Mouse (Mus musculus) megakaryocyte, adult 5-6 weeks (primary cell): ENCODE measurements at regions not wholly inside any gene's neighbourhood (a gene's known extent, or its start where the extent isn't known, plus 50 kb on each side); places are given as distances from the start of the nearest gene placed in this dataset.

Experiments used
- ATAC-seq: 2 replicates; pipeline ENCODE4 v1.8.0; 2016; ENCODE audit warnings: mild to moderate bottlenecking, inconsistent platforms; ENCODE audit not compliant: poor library complexity, severe bottlenecking

DNA sequence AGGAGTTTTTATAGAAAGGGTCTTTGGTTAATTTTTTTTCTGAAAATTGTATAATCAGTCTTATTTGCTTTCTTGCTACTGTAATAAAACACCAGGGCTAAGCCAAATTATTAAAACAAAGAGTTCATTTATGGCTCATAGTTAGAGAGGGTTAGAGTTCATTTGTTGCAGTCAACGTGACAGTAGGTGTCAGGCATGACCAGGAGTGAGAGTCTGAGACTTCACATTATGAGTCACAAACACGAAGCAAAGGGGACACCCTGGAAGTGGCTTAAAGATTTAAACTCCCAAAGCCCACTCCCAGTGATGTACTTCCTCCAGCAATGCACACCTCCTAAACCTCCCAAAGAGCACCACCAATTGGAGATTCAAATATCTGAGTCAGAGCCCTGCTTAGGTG lies 305.6 kb downstream of the Irx1 start:
- ATAC-seq: no peak

DNA sequence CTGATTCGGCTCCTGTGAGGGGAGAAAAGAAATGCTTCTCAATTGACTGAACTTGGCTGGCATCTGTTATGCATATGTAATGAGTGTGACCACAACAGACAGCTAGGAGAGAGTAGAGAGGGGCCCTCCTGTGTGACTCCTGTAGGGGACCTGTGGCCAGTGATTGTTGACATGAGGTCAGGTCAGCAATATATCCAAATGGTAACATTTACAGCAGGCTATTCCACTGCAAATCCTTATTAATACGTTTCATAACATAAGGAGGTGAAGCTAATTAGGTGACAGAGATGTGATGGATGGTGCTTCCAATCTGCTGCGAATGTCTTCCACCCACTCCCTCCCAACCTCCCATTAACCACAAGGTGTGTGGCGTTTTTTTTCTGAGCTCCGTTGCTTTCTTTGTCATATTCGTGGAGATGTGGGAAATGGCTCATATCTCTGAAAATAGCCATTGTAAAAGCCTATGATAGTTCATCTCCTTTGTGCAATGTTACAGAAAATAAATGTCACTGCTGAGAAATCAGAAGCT lies 309.5 kb downstream of the Irx1 start:
- no peak for ATAC-seq

DNA sequence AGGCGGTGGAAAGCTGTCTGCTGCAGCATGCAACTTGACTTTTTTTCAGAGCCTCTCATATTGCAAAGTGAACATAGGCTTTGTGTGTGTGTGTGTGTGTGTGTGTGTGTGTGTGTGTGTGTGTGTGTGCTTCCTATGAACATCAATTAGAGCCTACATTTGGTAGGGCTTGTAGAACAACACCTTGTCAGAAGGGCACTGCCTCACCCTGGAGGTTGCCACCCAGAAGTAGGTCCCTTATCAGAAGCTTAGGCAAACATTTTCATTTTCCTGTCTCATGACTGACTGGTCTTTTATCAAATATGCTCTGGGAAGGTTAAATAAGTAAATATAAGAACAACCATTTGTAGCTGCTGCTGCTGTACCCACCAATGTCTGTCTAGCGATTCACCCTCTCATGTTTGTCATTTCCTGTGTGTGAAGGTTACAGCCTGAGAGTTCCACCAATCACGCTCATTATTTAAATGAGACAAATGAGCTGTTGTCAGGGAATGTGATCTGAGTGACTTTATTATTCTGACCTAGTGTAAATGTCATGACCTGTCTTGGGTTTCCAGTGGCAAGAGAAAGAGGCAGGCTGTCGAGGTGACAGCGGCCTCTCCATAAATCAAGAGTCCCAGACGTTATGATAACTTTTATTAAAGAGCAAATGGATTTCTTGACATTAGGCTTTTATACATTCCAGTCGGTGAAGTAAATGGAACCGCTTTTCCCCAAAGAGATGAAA lies 310.1 kb downstream of the Irx1 start:
- no peak for ATAC-seq

DNA sequence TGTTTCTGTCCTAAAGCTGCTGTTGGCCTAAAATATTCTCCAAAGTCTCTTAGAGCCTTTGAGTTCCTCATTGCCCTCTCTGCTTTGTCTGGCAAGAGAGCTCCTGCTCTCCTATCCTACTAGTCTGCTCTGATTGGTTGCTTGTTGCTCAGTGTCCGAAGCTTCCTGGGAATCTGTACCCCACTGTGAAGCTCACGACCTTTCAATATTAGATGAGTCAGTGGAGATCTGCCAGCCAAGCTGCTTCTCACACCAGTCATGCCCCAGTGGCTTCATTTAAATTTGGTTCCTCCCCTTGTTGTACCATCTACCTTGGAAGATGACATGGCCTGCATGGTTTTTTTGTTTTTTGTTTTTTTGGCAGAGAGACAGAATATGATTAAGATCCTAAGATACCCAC lies 313.6 kb downstream of the Irx1 start:
- ATAC-seq: no peak

DNA sequence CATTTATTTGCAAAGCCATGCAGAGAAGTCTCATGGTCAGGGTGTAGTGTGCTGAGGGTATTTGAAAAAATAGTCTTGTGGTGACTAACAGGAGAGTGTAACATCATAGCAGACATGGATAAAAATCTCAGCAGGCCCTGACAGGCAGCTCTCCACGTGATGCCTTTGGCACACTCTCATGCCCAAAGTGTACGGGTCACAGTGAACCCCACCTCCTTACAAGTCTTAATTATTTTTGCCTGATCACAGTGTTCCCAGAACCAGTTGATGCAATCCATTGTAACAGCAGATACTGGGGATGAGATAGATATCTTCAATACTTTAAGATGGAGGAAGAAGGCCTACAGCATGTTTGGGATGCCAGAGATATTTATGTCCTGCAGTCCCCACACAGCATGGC lies 314.5 kb downstream of the Irx1 start:
- no peak for ATAC-seq

DNA sequence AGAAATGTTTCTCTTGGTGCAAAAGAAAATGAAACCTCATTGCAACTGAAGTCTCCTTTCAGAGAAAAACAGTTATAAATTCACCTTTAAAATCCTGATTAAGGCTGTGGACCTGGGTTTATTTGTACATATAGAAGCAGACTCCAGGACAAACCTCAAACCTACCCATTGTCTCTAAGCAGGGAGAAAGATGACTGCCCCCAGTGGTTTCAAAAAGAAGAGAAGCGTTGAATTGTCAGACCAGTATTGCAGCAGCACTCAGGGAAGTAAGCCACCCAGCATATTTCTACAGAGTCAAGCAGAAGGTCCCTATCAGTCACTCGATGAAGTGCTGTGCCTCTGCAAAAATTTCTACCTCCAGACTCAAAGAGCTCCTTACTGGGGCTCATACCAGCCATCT lies 332.1 kb downstream of the Irx1 start:
- ATAC-seq: no peak

DNA sequence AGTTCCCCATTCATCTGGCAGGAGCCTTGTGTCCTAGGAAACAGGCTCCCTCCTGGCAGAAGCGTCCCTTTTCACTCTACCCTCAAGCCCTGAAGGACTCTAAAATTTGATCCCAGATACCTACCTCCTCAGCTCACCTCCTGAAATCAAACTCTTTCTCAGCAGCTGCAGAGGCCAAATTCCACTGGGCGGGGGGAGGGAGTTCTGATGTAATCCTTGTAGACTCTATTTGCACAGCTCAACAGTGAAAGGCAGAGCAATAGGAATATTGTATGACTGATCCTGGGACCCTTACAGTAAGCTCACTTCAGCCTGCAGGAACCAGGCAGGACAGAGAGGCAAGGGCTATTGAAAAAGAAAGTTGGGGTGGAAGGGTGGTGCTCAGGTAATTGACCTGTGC lies 346.3 kb downstream of the Irx1 start:
- no peak for ATAC-seq

DNA sequence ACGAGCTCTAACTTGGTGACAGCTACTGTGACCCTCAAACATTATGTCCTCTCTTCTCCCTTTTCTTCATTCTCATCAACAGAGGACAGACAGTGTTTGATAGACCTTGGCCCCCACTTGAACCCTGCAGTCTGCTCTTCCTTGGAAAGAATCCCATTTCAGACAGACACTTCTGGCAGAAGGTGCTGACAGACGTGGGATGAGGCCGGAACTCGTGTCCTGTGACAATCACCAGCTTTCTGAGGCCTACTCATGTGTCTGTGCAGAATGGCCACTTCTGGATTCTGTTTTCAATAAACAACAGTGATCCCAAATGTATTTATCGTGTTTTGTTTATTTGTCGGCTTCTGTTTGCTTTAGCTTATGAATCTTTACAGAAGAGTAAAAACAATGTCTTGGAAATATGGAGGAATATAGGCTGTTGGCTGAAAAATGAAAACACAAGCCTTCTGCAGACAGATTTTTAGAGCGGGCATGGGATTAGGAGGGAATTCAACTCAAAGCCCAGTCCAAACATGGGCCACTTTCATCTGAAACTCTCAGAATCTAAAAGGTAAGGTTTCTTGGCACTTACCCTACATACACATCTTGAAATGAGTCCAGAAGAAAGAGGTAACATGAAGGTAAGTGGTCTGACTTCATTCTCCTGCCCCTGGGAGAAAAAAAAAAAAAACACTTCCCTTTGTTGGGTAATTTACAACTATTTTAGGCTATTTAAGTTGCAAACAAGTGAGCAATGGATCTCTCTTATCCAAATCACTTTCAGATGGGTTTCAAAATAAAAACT lies 350.9 kb downstream of the Irx1 start:
- no peak for ATAC-seq

DNA sequence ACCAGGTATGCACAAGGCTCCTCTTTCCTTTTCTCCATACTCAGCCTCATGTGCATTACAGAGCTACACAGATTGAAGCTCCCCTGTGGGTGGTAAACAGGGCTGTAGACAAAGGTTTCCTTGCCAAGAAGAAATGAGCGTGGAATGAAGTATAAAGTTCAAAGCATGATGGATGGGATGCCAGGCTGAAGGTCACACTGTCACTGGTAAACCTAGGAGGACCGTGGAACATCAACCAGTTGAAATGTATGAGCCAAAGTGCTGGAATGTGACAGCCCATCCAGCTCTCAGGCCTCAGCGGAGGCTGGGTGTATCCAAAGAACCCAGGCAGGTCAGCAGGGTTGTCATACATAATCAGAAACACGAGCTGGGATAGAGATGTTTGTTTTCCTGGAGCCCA lies 381.0 kb downstream of the Irx1 start:
- no peak for ATAC-seq

DNA sequence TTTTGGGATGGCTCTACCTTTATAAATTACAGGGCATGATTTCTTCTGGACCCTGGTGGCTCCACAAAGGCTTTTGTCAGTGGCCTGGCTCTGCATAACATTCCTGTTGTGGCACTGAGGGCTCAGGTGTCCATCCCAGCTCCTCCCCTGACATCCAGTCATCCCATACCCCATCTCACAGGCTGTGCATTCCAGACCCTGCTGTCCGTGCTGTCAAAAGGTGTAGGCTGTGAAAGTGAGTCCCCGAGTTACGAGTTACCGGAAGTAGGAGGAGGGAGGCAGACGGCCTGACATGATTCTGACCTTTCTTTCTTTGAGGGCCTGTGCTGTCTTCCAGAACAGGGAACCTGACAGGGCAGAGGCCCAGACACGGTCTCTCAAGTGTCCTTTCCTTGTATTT lies 397.6 kb downstream of the Irx1 start:
- ATAC-seq: no peak

DNA sequence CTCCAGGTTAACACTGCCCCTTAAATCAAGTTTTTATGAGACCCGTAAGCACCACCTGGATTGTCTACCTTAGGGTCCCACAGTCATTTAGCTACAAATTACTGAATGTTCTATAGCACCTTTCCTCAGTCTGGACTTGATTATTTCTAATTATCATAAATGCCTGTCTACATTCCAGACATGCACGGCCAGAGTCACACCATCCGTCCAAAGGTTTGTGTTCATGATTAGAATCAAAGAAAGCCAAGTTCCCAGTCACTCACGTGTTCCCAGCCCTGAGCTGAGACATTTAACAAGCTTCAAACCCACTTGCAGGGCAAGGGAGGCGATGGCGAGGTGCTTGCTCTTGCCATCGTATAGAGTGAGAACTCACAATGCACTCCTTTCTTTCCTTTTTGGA lies 398.1 kb downstream of the Irx1 start:
- ATAC-seq: no peak

DNA sequence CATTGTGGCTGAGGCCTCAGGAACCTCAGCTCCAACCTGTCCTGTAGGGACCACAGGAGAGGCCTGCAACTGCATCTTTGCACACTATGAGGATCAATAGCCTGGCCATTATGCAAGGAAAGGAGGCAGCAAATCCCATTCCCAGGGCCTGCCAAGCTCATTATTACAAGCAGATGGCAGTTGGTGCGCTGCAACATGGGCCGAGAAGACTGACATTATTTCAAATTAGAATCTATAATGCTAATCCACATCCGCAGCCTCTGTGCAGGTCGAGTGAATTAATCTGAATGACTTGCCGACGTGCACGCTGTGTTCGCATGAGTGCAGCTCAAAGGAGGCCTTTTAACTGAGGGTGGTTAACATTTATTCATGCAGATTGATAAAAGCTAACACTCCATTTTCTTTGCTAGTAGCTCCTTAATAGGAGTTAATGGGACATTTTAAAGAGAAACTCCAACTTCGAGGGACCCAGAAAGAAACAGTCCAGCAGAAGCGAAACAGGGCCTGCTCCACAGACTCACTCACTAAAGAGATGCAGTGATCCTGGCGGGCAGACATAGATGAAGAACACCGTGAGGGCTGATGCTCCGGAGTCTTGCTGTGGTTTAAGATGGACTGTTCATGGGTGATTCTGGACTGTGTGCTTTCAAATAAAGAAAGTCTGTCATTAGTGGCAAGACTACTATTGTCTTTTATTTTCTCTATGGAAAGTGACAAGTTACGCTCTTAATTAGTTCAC lies 404.9 kb downstream of the Irx1 start:
- no peak for ATAC-seq

DNA sequence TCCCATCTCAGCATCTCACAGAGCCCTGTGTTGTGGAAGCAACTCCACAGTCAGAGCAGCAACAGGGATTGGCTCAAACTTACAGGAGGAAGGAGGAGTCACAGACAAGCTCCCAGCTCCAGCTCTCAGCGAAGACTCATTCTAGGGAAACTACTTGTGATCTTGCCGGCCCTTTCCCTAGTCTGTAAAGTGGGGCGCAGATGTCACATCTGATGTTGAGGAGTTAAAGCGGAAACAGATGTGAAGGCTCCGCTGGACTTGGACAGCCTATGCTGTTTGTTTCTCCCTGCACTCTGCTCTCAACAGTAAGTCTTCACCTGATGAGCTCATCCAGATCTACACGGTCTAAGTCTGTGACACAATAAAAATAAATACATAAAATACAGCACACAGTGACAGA lies 408.1 kb downstream of the Irx1 start:
- no peak for ATAC-seq

DNA sequence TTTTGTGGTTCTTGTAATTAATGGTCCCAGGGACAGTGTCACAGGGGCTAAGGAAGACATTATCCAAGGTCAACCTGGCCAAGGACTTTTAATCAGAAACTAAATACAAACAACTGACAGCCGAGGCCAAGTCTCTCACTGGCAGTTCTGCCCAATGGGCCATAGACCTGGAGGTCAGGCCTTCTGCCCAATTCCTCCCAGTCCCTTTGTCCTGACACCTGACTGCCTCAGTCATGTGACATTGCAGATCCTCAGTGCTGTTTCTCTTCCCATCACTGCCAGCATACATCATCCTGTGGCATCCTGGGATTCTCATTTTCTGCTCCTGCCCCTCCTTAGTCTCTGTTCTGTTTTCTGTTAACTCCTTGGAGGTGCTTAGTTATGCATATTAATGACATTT lies 413.4 kb downstream of the Irx1 start:
- ATAC-seq: no peak

DNA sequence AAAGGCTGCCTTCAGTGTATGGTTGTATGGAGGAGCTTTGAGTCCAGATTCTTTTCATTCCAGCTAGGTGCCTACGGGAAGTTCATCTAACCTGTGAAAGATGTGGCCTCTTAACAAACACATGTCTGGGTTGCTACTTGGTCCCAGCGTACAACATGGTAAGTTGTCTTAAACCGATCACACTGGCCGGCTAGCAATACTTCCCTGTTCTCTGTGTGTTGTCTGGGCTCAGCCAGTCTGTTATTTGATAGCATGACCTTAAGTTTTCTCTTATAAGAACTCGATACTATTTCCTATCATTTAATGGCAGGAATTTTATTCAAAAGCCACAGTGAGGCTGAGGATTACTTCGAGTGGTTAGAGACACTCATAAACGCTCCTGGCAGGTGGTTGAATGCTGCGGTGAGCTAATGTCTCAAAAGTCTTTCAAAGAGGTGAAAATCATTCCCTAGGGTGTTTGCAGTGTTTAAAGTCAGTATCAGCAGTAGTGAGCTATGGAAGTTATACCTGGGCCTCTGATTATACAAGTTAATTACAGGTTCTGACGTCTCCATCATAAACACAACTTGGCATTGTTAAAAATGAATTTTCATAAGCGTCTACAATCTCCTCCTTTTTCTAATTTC lies 414.2 kb downstream of the Irx1 start:
- no peak for ATAC-seq

DNA sequence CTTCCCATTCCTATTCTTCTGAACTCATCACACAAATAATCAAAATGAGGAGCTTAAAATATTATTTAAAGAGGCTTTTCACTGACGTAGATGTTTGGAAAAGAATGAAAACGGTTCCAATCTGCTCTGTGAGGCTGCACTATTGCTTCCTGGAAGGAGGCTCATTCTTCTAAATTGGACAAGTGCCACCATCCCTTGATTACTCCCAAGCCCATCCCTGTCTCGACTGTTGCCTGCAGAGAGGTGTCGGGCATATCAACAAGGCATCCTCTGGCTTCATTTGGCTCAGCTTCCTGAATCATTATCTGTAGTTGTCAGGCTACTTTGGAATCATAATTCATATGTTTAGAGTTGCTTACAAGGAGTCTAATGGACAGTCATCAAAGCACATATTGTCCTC lies 425.3 kb downstream of the Irx1 start:
- no peak for ATAC-seq

DNA sequence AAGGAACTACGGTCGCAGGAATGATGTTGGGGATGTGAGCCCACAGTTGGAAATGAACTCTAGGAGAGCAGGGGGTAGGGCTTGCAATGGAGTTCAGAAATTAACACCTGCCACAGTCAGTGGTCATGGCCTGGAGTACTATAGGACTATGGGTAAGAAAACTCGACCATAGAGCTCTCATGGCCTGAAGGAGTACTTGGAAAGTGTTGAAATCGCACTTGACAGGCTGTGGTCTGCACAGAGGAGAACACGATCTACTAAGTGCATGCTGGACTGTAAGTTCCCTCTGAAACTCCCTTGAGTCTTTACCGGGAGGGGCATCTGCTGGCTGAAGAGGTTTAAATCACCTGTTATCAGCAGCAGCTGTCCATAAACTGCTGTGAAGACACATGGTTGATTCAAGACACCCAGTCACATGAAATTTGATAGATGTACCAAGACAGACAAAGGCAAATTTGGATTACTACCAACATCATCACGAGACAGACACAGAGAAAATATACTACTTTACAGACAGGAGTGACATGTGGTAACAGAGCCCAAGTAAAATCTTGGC lies 430.6 kb downstream of the Irx1 start:
- ATAC-seq: no peak

DNA sequence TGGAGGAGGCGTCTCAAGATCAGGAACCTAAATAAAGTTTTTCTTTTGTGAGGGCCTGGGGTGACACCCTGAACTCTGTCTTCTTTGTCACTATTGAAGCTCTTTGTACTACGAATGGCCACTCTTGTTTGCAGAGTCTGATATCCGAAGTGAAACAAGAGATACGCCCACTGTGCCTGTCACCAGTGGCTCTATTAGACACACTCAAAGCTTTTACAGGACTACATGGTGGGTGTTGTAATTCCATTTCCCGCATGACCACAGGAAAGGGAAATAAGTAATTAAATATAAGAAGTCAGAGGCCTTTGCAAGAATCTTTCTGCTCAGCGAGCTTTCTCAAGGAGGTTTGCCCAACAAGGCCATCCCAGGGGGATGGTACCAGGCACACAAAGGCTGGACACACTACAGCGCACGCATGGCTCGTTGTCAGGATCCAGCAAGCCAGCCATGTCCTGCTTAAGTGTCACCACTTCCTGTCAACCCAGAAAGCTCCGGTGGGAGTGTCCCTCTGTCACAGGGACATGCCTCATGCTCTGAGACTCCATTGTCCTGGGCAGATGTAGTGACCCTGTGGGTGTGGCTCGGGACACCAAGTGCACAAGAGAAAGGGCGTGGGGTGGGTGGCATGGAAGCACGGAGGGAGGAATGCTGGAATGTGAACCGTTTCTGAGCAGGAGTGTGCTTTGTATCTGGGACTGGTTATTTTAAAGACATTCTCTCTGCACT lies 434.0 kb downstream of the Irx1 start:
- no peak for ATAC-seq

DNA sequence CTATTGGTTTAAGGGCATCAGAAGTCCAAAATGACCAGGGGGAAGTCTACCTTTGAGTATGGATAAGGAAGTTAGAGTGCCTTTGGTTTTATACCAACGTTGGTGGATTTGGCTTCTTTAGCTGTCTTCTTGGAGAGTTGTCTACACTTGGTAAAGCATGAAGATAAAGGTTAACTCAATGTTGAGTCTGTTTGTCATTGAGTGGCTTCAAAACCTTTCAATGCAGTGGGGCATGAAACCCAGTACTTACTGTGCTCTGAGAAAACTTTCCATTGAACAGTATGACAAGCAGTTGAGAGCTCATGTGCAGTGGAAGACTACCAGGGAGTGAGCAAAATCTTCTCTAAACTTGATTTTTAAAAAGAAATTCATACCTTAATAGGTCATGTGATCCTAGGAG lies 445.7 kb downstream of the Irx1 start:
- no peak for ATAC-seq

DNA sequence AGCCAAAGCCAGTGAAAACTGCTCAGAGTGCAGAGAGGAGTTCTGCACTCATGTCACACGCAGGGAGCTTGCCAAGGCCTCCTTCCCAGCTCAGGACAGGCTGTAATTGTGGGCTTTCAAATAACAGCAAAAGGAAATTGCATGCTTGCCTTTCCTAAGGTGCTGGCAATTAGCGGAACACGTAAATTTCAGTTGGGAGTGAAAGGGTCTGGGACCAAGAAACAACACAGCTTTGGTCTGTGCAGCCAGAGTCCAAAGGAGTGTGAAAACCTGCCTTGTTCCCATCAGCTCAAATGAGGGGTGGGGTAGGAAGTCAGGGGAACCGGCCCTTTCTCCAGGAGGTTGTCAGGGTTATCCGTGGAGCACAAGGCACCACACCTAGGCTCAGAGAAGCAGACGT lies 450.3 kb downstream of the Irx1 start:
- no peak for ATAC-seq
